Mouse (Mus musculus) layer of hippocampus, adult 11-12 months (tissue): Measurements from ENCODE around the gene Myl10.
A peak's percentile ranks its signal among the peaks of the same experiment; 100 is the strongest.
"Not testable (repeated sequence)": the region's sequence is repeated elsewhere in the genome, so short reads cannot be mapped to it uniquely, and the experiment has no call there.

ENCODE experiments used
- DNase-seq: peaks from one replicate; pipeline ENCODE4 v3.0.0; 2022; ENCODE audit warnings: low spot score

The Myl10 gene

GRCm38 (mm10) chr5:136705532-136705931, 12.6 kb downstream of the Myl10 start:
- no peak for DNase-seq

GRCm38 (mm10) chr5:136706803-136707202, 13.9 kb downstream of the Myl10 start:
- peak; percentile 60 for DNase-seq

- DNase-seq, result no peak
Measured at GRCm38 (mm10) chr5:136708116-136708515, 15.2 kb downstream of the Myl10 start.

- DNase-seq, result no peak
Measured at GRCm38 (mm10) chr5:136710742-136711141, 17.8 kb downstream of the Myl10 start.

GRCm38 (mm10) chr5:136714232-136714875, 21.4 kb downstream of the Myl10 start:
- DNase-seq, result no peak

- no peak for DNase-seq
Measured at GRCm38 (mm10) chr5:136714879-136715278, 21.9 kb downstream of the Myl10 start.

- DNase-seq, result no peak
Measured at GRCm38 (mm10) chr5:136716696-136717572, 24.0 kb downstream of the Myl10 start.

GRCm38 (mm10) chr5:136717573-136717854, 24.6 kb downstream of the Myl10 start:
- DNase-seq, result no peak

GRCm38 (mm10) chr5:136718656-136719055, 25.7 kb downstream of the Myl10 start:
- no peak for DNase-seq

GRCm38 (mm10) chr5:136721596-136721995, 28.6 kb downstream of the Myl10 start:
- DNase-seq, result peak; percentile 20

GRCm38 (mm10) chr5:136726271-136726670, 33.3 kb downstream of the Myl10 start:
- not testable (repeated sequence) for DNase-seq

- no peak for DNase-seq
Measured at GRCm38 (mm10) chr5:136738918-136739317, 46.0 kb downstream of the Myl10 start.

- no peak for DNase-seq
Measured at GRCm38 (mm10) chr5:136746596-136746995, 53.6 kb downstream of the Myl10 start.
